Mouse (Mus musculus) forebrain, embryonic 12.5 days (tissue): ENCODE data around the gene Bicral. TPM values are rescaled to one million over a fixed set of nuclear protein-coding genes. Genes with fewer than 3 reads are reported as not detected.
"Not testable (repeated sequence)": the region's sequence is repeated elsewhere in the genome, so short reads cannot be mapped to it uniquely, and the experiment has no call there.

Experiments used
- ATAC-seq: fragments of 200-750 bp; cut with Nextera tagmentation; 2 replicates; pipeline ENCODE4 v1.8.0; 2017; ENCODE audit warnings: moderate TSS enrichment; ENCODE audit not compliant: low FRiP score
- H3K27ac ChIP-seq: fragments of 300-500 bp; sonication (generic); 2 replicates; pipeline ENCODE4 v1.5.1; 2016; ENCODE audit warnings: mild to moderate bottlenecking
- H3K27me3 ChIP-seq: fragments of 300-500 bp; sonication (generic); 2 replicates; pipeline ENCODE4 v1.6.1; 2016; ENCODE audit warnings: mild to moderate bottlenecking
- H3K36me3 ChIP-seq: fragments of 300-500 bp; sonication (generic); replicated peaks from 2 replicates; pipeline ENCODE4 v1.6.1; 2016; ENCODE audit warnings: mild to moderate bottlenecking
- H3K4me1 ChIP-seq: fragments of 300-500 bp; sonication (generic); 2 replicates; pipeline ENCODE4 v1.6.1; 2016
- H3K4me2 ChIP-seq: fragments of 300-500 bp; sonication (generic); 2 replicates; pipeline ENCODE4 v1.6.1; 2016; ENCODE audit warnings: mild to moderate bottlenecking, moderate library complexity
- H3K4me3 ChIP-seq: fragments of 300-500 bp; sonication (generic); replicated peaks from 2 replicates; pipeline ENCODE4 v1.5.1; 2016; ENCODE audit warnings: mild to moderate bottlenecking
- H3K9ac ChIP-seq: fragments of 300-500 bp; sonication (generic); 2 replicates; pipeline ENCODE4 v1.6.1; 2016; ENCODE audit warnings: mild to moderate bottlenecking
- H3K9me3 ChIP-seq: fragments of 300-500 bp; sonication (generic); 2 replicates; pipeline ENCODE4 v1.6.1; 2016
- WGBS: fragments of 180-500 bp; shearing (Covaris S2); methylation state at CpG from one replicate; pipeline ENCODE4 v1.1.7; 2016; 5-methylcytosine and 5-hydroxymethylcytosine counted together
- polyA plus RNA-seq: library from polyadenylated mRNA; unstranded; fragments of >200 nt; fragmentation: Nextera tagmentation; extraction: Ambion mirVana; gene quantifications from 2 replicates; pipeline ENCODE4 v1.2.1, GENCODE M21; 2016

Bicral gene
- polyA plus RNA-seq, 1 experiment from 2014 or later = 7.1 TPM

- no peaks in the 10 kb centered on the region for H3K9me3 ChIP-seq
- H3K4me1 ChIP-seq = peaks cover 8% of the 10 kb centered on the region
- H3K4me3 ChIP-seq = peak overlapping the region; percentile 73
- peak overlapping the region; percentile 85 for H3K27ac ChIP-seq
- H3K27me3 ChIP-seq = no peaks in the 10 kb centered on the region
- peaks cover 38% of the 10 kb centered on the region for H3K36me3 ChIP-seq
- peak overlapping the region; percentile 73 for H3K4me2 ChIP-seq
- ATAC-seq = no peak; the same call in 1 of the 2 replicates
- WGBS = 7% methylated on average over 10 of the region's 11 CpGs
- H3K9ac ChIP-seq = peak overlapping the region; percentile 85
These were observed 76.4 kb downstream of the Bicral start for GRCm38 (mm10) chr17:46781876-46782275.

DNA sequence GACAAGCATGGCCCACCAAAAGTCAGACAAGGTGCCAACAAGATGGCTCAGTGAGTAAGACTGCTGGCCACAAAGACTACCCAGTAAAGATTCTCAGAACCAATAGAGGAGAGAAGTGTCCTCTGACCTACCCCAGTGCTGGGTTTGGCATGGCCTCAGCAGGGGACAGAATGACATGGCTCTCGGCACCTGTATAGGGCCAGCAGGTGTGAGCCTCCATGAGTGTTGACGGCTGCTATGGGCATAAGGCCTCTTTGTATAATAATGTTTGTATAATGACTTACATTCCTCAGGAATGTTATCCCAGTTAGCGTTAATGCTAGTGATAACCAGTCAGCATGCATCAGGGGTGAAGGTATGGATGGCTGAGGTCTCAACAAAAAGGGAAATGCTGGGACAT is 82.2 kb downstream of the Bicral start:
- no peak for ATAC-seq
- H3K4me2 ChIP-seq = no peak overlapping the region
- no peaks in the 10 kb centered on the region for H3K9me3 ChIP-seq
- no peak overlapping the region for H3K9ac ChIP-seq
- H3K27ac ChIP-seq = no peak overlapping the region
- WGBS = 93% methylated on average over 3 of the region's 3 CpGs
- H3K4me1 ChIP-seq = peaks cover 20% of the 10 kb centered on the region
- H3K36me3 ChIP-seq = peaks cover 68% of the 10 kb centered on the region
- no peaks in the 10 kb centered on the region for H3K27me3 ChIP-seq
- no peak overlapping the region for H3K4me3 ChIP-seq

- whole genome bisulfite sequencing = 94% methylated on average over 9 of the region's 9 CpGs
- Histone ChIP-seq H3K4me3 (no peak overlapping the region), H3K27me3 (no peaks in the 10 kb centered on the region)
These were observed 83.2 kb downstream of the Bicral start for GRCm38 (mm10) chr17:46775070-46775469.

GRCm38 (mm10) chr17:46774131-46774472 is 84.2 kb downstream of the Bicral start:
- Histone ChIP-seq H3K4me3 (0 out of 2 replicates have a peak overlapping the region, but pooled peaks have one; percentile 79), H3K9ac (no peak overlapping the region), H3K27me3 (no peaks in the 10 kb centered on the region), H3K9me3 (no peaks in the 10 kb centered on the region), H3K4me2 (peak overlapping the region; percentile 93; the same call in 1 of the 2 replicates), H3K4me1 (peaks cover 19% of the 10 kb centered on the region), H3K36me3 (peaks cover 51% of the 10 kb centered on the region), H3K27ac (no peak overlapping the region)
- ATAC-seq = no peak
- 47% methylated on average over 2 of the region's 2 CpGs for WGBS

More at GRCm38 (mm10) chr17:46775070-46775469, 83.2 kb downstream of the Bicral start:
- no peak overlapping the region for H3K4me2 ChIP-seq
- H3K4me1 ChIP-seq = peaks cover 19% of the 10 kb centered on the region
- no peak for ATAC-seq
- H3K36me3 ChIP-seq = peaks cover 61% of the 10 kb centered on the region
- no peak overlapping the region for H3K27ac ChIP-seq
- no peak overlapping the region for H3K9ac ChIP-seq
- no peaks in the 10 kb centered on the region for H3K9me3 ChIP-seq

DNA sequence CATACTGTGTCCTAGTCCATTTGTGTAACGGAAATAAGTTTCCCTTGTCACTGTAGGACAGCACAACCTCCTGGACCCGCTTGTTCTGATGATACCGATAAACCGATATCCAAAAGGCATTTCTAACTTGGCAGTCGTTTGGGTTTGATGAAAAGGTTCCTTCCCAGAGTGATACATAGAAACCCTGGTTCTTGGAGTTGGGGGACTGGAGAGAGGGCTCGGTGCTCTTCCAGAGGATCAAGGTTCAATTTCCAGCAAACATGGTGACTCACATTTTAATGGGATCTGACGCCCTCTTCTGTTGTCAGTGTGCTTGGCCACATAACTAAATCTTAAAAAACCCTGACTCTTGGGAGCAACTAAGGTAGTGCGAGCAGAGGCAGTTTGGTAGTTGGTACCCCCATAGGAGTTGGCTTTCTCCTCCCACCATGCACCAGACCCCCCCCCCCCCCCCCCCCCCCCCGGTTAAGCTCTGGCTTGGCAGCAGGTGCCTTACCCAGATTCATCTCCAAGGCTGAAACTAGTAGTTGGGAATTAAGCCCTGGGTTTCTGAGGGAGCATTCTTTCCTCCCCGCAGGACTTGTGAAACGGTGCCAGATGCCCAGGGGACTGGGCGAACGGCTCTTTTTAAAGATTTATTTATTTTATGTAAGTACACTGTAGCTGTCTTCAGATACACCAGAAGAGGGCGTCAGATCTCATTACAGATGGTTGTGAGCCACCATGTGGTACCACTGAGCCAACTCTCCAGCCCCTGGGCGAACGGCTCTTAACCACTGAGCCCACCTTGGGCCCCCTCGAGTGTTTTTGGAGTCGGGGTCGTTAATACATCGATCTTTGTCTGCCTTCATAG is 84.8 kb downstream of the Bicral start:
- ATAC-seq = peak; percentile 31; the same call in 1 of the 2 replicates

GRCm38 (mm10) chr17:46772404-46773277 is 85.6 kb downstream of the Bicral start, which contains the start of gene 2310039H08Rik:
TSS of gene 2310039H08Rik (plus strand) at chr17:46772635.
- no peaks in the 10 kb centered on the region for H3K9me3 ChIP-seq
- H3K27ac ChIP-seq = peak within 1 kb of the TSS; percentile 62
- H3K4me2 ChIP-seq = peak within 1 kb of the TSS; percentile 93
- H3K36me3 ChIP-seq = peaks cover 37% of the 10 kb centered on the region
- peak; percentile 92 for ATAC-seq
- H3K4me3 ChIP-seq = peak within 1 kb of the TSS; percentile 79
- H3K4me1 ChIP-seq = peaks cover 19% of the 10 kb centered on the region
- WGBS = under 1% methylated on average over 49 of the region's 50 CpGs
- H3K27me3 ChIP-seq = no peaks in the 10 kb centered on the region
- H3K9ac ChIP-seq = peak within 1 kb of the TSS; percentile 76

More for the DNA sequence above, 84.8 kb downstream of the Bicral start:
- Histone ChIP-seq H3K4me2 (peak overlapping the region; percentile 93), H3K36me3 (peaks cover 45% of the 10 kb centered on the region), H3K9ac (peak overlapping the region; percentile 76), H3K27me3 (no peaks in the 10 kb centered on the region), H3K4me3 (peak overlapping the region; percentile 79), H3K9me3 (no peaks in the 10 kb centered on the region), H3K27ac (peak overlapping the region; percentile 62; the same call in 1 of the 2 replicates), H3K4me1 (peaks cover 19% of the 10 kb centered on the region)
- WGBS = 9% methylated on average over 19 of the region's 20 CpGs

- peak overlapping the region; percentile 62; the same call in 1 of the 2 replicates for H3K27ac ChIP-seq
- 11% methylated on average over 5 of the region's 5 CpGs for WGBS
These were observed 86.3 kb downstream of the Bicral start for GRCm38 (mm10) chr17:46772038-46772403.

DNA sequence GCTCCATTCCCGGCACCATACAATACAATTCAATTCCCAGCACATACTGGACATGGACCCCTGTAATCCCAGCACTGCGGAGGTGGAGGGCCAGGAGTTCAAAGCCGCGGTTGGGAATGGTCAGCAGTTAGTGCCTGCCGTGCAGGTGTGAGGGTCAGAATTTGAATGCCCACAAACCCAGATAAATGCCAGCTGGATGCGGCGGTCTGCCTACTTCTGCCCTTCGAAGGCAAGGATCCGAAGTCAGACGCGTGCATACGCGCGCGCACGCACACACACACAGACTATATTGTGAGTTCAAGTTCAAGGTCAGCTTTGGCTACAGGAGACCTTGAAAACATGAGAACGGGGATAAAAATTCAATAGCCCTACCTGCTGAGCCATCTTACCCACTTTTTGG is 86.7 kb downstream of the Bicral start:
- H3K9ac ChIP-seq = peak overlapping the region; percentile 76; the same call in 1 of the 2 replicates
- no peaks in the 10 kb centered on the region for H3K9me3 ChIP-seq
- peak overlapping the region; percentile 93 for H3K4me2 ChIP-seq
- H3K27ac ChIP-seq = no peak overlapping the region
- no peak for ATAC-seq
- peaks cover 19% of the 10 kb centered on the region for H3K4me1 ChIP-seq
- H3K36me3 ChIP-seq = peaks cover 28% of the 10 kb centered on the region
- no peaks in the 10 kb centered on the region for H3K27me3 ChIP-seq
- H3K4me3 ChIP-seq = peak overlapping the region; percentile 79
- 67% methylated on average over 17 of the region's 17 CpGs for whole genome bisulfite sequencing

More at GRCm38 (mm10) chr17:46772038-46772403, 86.3 kb downstream of the Bicral start:
- Histone ChIP-seq H3K4me1 (peaks cover 19% of the 10 kb centered on the region), H3K4me3 (peak overlapping the region; percentile 79), H3K36me3 (peaks cover 30% of the 10 kb centered on the region), H3K9me3 (no peaks in the 10 kb centered on the region), H3K4me2 (peak overlapping the region; percentile 93), H3K9ac (peak overlapping the region; percentile 76; the same call in 1 of the 2 replicates), H3K27me3 (no peaks in the 10 kb centered on the region)
- ATAC-seq = peak; percentile 34; the same call in 1 of the 2 replicates

DNA sequence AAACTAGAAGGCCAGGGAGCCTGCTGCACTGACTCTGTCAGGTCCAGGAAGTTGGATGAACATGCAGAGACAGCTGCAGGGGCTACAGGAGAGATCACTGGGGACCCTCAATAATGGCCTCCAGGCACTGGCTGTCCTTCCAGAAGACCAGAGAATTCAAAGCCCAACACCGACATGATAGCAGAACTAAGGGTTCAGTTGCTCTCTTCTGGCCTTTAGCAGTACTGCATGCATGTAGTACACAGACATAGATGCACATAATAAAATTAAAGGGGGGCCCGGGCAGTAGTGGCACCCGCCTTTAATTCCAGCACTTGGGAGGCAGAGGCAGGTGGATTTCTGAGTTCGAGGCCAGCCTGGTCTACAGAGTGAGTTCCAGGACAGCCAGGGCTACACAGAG is 87.3 kb downstream of the Bicral start:
- H3K9me3 ChIP-seq = no peaks in the 10 kb centered on the region
- no peak overlapping the region for H3K9ac ChIP-seq
- H3K27me3 ChIP-seq = no peaks in the 10 kb centered on the region
- no peak for ATAC-seq
- H3K4me2 ChIP-seq = no peak overlapping the region
- H3K4me1 ChIP-seq = peaks cover 19% of the 10 kb centered on the region
- no peak overlapping the region for H3K4me3 ChIP-seq
- peaks cover 22% of the 10 kb centered on the region for H3K36me3 ChIP-seq
- no peak overlapping the region for H3K27ac ChIP-seq
- 78% methylated on average over 4 of the region's 4 CpGs for WGBS

DNA sequence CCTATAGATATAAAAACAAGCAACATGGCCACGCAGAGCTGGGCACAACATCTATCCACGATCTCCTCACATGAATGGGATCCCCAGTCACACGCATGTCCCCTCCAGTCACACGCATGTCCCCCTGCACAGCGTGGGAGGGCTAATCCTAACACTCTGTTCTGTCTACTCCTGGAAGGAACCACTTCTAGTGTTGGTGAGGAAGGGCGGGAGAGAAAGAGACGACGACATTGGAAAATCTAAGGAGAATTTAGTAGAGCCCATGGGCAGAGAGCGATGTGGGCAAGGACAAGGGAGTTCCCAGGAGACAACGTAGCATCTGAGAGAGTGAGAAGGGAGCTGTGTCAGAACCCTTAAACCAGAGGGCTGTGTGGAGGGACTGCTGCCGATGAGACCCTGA is 87.7 kb downstream of the Bicral start:
- Histone ChIP-seq H3K36me3 (peaks cover 18% of the 10 kb centered on the region), H3K4me3 (no peak overlapping the region), H3K9me3 (no peaks in the 10 kb centered on the region), H3K9ac (no peak overlapping the region), H3K4me2 (no peak overlapping the region), H3K27ac (no peak overlapping the region), H3K27me3 (no peaks in the 10 kb centered on the region), H3K4me1 (peaks cover 19% of the 10 kb centered on the region)
- WGBS = 93% methylated on average over 11 of the region's 11 CpGs
- ATAC-seq = no peak

DNA sequence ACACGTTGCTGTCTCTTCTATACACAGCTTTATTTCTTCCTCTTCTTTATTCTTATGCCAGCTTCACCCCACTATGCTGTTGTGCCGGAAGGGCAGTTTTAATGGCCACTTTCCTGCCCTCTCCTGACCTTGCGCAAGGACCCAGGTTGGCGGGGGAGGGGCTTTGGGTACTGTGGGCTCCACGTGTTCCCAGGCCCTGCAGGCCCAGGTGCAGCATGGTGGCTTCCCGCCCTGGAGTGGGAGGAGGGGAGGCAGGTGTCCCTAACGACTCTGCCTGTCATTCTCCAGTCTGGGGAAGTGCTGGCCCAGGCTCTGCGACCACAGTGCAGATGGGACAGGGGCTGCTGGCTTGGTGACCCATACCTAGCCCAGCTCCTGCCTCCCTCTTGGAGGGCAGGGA is 90.4 kb downstream of the Bicral start:
- H3K27me3 ChIP-seq = no peaks in the 10 kb centered on the region
- no peaks in the 10 kb centered on the region for H3K9me3 ChIP-seq
- no peaks in the 10 kb centered on the region for H3K36me3 ChIP-seq
- no peak overlapping the region for H3K4me2 ChIP-seq
- no peak overlapping the region for H3K9ac ChIP-seq
- H3K4me1 ChIP-seq = peaks cover 7% of the 10 kb centered on the region
- no peak for ATAC-seq
- no peak overlapping the region for H3K27ac ChIP-seq
- 62% methylated on average over 8 of the region's 8 CpGs for WGBS
- no peak overlapping the region for H3K4me3 ChIP-seq

DNA sequence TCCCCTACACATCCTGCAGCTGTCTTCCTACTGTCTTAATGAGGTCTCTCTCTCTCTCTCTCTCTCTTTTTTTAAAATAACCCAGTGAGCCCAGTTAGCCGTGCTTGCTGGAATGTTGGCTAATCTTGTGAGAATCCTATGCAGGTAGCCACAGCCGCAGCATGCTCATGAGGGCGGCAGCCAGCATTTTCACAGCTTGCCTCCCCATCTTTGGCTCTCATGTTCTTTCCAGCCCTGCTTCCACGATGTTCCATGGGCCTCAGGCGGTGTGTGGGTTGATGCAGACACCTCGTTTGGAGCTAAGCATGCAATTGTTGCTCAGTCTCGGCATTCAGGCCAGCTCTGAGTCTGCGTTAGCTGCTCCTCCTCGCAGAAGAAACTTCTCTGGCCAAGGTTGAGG is 93.4 kb downstream of the Bicral start:
- H3K4me1 ChIP-seq, H3K9ac ChIP-seq, ATAC-seq, H3K36me3 ChIP-seq, H3K9me3 ChIP-seq, H3K4me3 ChIP-seq, H3K27me3 ChIP-seq, H3K27ac ChIP-seq, H3K4me2 ChIP-seq: not testable (repeated sequence)
- 60% methylated on average over 9 of the region's 9 CpGs for WGBS
